19 mouse cellular contexts compared by ENCODE assay signal in genomic region chr10:20732180-20732579, GRCm38 (mm10). TPM values are rescaled to one million over a fixed set of nuclear protein-coding genes. Genes with fewer than 3 reads are reported as not detected.
"Had no signal": no experiment of that assay in that cellular context is flagged by ENCODE, and none has a peak within 500 bp of the region (broad histone marks: within the 10 kb centered on the region; RNA-seq: fewer than 3 reads in every experiment).

No protein-coding gene starts in this region.

- H3K4me1 ChIP-seq: neural tube, embryonic 12.5 days; neural tube, embryonic 15.5 days; stomach, embryonic 15.5 days had no signal

- H3K27ac ChIP-seq: kidney, embryonic 15.5 days; liver, embryonic 13.5 days; neural tube, embryonic 12.5 days; neural tube, embryonic 15.5 days; stomach, embryonic 15.5 days had no signal

- H3K27me3 ChIP-seq: kidney, embryonic 15.5 days; liver, embryonic 13.5 days; neural tube, embryonic 12.5 days; neural tube, embryonic 15.5 days; stomach, embryonic 15.5 days had no signal

- H3K9ac ChIP-seq: kidney, embryonic 15.5 days; liver, embryonic 13.5 days; neural tube, embryonic 12.5 days; neural tube, embryonic 15.5 days; stomach, embryonic 15.5 days had no signal

- DNase-seq: kidney, adult 11 months; kidney, adult 8-10 months; kidney, postnatal 10 days; kidney, postnatal 36 days; layer of hippocampus, postnatal 36 days; liver, embryonic 13.5 days; lung, adult 2 months; lung, postnatal 14 days; lung, postnatal 4 days; right cerebral cortex, adult 18-20 months; right cerebral cortex, postnatal 14 days; right cerebral cortex, postnatal 4 days; thymus, postnatal 36 days had no signal

- H3K4me3 ChIP-seq: kidney, embryonic 15.5 days; left cerebral cortex, adult 2 months; liver, embryonic 13.5 days; neural tube, embryonic 12.5 days; neural tube, embryonic 15.5 days; stomach, embryonic 15.5 days had no signal

- H3K36me3 ChIP-seq: kidney, embryonic 15.5 days; liver, embryonic 13.5 days; neural tube, embryonic 12.5 days; neural tube, embryonic 15.5 days; stomach, embryonic 15.5 days had no signal

- H3K9me3 ChIP-seq: kidney, embryonic 15.5 days; liver, embryonic 13.5 days; neural tube, embryonic 12.5 days; neural tube, embryonic 15.5 days; stomach, embryonic 15.5 days had no signal

- H3K4me2 ChIP-seq: kidney, embryonic 15.5 days; liver, embryonic 13.5 days; neural tube, embryonic 12.5 days; neural tube, embryonic 15.5 days; stomach, embryonic 15.5 days had no signal

RNA-seq across cellular contexts. Expression of gene Pde7b, which starts 7.3 kb away (rescaled TPM):
- total RNA-seq: megakaryocyte-erythroid progenitor cell, adult 5-6 weeks had no signal
